Mouse (Mus musculus): ENCODE measurements at regions not wholly inside any gene's neighbourhood (a gene's known extent, or its start where the extent isn't known, plus 50 kb on each side); places are given as distances from the start of the nearest gene placed in this dataset.

DNA sequence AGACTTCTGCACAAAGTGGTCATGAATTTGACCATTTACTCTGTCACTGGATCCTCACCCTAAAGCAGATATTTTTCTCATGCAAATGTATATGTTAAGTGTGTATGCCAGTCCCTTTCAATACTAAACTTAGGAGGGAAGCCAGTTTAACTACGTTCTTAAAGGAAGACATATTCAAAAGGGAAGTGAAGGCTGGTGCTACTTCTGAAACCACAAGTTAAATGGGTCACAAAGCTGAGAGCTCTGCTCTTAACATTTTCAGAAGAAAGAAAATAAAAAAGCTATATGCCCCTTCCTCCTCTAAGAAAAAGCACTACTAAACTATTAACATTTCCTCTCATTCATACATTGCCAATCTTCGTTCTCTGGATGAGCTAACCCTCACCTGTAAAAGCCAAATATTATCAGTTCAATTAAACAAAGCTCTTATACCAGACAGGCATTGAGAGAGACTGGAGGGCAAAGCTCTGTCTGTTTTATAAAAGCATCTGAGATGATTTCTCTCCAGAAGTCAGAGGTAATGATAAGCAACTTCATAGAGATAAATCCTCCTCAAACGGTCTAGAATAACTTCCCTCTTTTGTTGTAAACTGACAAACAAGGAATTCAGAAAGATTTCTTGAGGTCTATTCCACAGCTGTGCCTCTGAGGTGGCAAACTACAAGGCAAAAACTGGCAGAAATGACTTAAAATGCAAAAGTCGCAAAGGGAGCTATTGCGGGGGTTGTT lies 82.7 kb upstream of the Klf6 start:
- no peak for DNase-seq (ENCODE audit: low spot score)

DNA sequence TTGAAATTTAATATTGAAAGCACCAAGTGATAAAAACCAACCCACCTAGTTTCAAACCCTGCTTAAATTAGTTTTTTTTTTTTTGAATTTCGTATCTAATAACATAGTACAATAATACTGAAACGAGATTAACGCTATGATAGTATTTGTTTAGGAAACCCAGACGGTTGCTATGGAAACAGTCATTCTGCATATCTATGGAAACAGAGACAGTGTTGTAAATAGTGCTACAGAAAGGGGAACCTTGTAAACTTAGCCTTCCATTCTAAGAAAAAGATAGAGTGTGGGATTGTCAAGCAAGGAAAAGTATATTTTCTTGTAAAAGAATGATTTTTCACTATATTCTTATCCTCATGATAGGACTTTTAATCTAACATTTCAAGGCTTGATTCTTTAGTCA lies 81.9 kb upstream of the Klf6 start:
- DNase-seq (ENCODE audit: low spot score) = no peak

DNA sequence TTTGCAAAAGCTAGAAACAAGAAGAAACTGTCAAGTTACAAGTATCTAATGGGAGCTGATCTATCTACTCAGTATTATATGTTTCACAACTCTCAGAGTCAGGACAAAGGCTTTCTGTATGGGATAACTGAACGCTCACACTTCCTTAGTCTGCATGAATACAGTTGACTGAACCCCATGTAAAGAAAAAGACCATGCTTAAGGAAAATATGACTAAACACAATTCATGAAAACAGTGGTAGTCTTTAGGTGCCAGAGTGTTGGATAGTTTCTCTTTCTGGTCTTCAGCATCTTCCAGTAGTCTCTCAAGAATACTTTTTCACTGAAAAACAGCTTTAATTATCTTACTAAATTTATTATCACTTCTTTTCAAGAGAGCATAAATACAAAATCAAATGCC lies 78.7 kb upstream of the Klf6 start:
- no peak for DNase-seq (ENCODE audit: low spot score)

DNA sequence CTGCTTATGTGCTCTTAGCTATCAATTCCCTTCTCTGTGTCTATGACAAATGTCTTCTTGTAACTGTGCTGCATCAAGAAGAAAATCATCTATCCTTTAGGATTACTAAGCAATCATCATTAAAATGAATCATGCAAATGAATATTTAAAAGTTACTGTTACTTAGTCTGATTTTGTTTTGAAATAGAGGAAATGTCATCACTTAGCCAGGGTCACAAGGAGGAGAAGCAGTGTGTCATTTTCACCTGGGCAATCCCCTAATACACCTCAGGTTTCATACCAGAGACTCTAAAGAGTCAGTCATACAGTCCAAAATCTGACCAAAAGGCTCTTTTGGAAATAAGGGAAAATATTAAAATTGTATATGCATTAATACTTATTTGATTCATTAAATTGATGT lies 74.2 kb upstream of the Klf6 start:
- no peak for DNase-seq (ENCODE audit: low spot score)

DNA sequence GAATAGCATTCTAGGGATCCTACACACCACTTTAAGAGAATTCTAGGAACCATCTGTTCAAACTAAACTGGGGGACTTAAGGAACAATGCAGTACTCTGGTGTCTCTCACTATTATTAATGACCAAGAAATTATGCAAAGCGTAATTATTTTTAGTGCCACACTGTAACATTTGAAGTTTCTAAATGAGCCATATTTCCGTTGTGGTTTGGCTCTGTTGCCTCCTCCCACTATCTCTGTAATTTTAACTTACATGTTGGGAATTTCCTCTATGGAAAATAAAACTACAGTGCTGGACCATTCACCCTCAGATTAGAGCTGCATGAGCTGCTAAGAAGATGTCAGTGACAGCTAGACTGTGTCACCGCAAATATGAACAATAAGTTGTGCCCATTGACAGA lies 72.0 kb upstream of the Klf6 start:
- DNase-seq (ENCODE audit: low spot score) = no peak

DNA sequence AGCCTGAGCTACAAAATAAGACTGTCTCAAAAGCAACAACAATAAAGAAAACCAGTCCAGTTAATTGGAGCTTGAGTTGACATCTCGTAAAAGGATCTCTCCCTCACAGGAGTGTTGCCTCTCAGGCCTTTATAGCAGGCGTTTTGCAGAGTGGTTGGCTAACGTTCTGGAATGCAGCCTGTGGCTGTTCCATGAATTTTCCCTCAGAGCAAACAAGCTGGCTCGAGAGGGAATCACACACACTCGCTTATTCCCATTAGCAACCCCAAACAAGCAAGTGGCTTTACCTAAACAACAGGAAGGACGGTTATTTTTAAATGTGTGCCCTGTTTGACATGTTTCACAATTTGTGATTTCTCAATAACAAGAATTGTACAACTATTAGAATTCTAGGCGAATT lies 59.2 kb upstream of the Klf6 start:
- no peak for DNase-seq (ENCODE audit: low spot score)

DNA sequence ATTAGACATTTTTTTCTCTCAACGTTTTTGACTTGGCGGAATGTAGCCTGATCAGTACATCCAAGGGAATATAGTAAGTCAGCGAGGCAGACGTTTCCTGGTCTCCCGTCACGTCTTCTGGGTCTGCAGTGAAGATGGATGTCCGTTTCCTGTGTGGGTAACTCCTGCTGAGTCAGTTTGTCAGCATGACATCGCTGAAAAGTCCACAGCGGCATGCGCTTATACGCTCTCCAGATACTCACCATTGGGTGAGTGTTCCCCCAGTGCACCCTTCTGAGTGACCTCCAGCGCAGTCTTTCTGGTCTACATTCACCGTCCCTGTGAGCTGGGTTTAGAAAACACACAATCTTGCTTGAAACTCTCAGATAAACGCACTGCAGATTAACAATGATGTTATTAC lies 58.5 kb upstream of the Klf6 start:
- DNase-seq (ENCODE audit: low spot score) = no peak

DNA sequence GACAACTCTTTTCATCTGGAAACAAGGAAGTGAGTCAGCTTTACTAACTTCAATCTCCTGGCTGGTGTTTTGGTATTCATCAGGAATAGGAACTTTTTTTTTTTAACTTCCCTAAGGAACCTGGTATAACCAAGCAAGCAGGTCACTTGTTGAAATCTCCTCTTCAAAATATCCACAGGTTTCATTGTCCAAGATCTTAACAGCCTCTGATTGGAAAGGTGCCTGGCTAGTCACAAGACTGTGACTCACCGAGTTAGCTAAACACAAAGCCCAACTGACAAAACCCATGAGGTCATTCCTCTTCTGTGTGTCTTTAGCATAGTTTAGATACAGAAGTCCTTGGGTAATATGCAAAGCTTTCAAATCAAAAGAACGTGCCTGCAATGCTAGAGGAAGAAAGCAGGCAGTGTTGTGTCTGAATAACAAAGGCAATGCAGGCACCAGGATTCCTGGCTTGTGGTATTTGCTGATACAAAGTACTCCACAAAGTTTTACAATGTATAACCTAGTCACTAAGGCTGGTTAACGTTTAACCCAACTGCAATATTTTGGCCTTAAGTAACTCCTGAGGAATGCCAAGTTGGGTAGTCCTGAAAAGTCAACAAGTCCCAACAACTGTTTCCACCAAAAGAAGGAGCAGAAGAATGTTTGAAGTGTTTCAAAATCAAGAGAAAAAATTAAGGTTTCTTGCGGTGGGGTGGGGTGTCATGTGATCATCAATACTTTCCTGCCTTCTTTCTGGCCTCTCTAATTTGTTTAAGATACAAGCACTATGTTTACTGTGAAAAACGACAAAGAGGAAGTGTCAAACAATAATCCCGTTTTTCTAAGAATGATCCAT lies 57.5 kb upstream of the Klf6 start:
- DNase-seq (ENCODE audit: low spot score) = no peak

DNA sequence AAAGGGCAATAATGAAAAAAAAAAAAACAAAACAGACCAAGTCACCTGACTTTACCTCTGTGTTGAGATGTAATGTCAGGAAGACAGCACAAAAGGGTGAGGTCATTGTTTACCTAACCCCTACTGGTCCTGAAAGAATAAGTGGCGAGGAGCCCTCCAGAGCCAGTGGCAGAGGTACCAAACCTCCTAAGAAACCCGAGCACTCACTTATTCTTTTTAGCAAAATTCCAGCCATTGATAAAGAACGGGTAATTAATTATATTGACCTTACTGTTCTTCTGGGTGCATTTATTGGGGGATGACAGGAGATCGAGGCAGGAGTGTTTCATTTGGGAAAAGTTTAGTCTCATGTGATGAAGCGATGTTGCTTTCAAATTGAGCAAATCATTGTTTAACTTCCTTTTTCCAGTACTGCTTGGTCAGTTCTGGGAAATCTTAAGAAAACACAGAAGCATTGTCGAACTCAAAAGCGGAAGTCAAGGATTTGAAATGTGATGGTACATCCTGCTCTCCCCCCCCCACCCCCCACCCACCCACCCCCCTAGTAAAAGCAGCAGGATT lies 56.8 kb upstream of the Klf6 start:
- no peak for DNase-seq (ENCODE audit: low spot score)

DNA sequence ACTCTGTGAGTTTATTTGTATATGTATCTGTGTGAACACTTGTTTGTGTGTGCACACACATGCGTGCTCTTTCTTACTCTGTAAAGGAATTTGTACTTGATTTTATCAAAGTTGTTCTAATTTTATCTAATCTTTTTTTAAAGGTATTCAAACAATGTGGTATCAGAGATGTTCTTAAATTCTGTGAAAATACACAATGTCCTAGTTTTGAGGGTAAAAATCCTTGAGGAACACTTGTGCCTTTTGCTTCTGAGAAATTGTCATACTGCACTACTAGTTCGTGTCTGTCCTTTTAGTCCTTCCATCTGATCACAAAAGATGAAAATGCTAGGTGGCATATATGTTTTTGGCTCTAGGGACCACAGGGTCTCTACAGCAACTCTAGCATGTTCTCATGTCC lies 52.9 kb upstream of the Klf6 start:
- DNase-seq (ENCODE audit: low spot score) = no peak

All from c-Kit-positive CD71-positive TER-119-positive erythroid progenitor cells, embryonic 14.5 days (primary cell).